Mouse (Mus musculus) cerebellum, adult (tissue): ENCODE measurements at regions not wholly inside any gene's neighbourhood (a gene's known extent, or its start where the extent isn't known, plus 50 kb on each side); places are given as distances from the start of the nearest gene placed in this dataset.

ENCODE experiments used
- ATAC-seq: cut with Nextera tagmentation; 2 replicates; pipeline ENCODE4 v1.9.2; 2017; ENCODE audit warnings: mild to moderate bottlenecking, moderate library complexity, mixed read lengths; ENCODE audit not compliant: insufficient number of reproducible peaks, low FRiP score, low TSS enrichment

GRCm38 (mm10) chr14:36819826-36820225 lies 148.8 kb downstream of the Ccser2 start:
- no peak for ATAC-seq

GRCm38 (mm10) chr14:36802418-36802817 lies 166.2 kb downstream of the Ccser2 start:
- ATAC-seq: no peak

GRCm38 (mm10) chr14:36799820-36800219 lies 168.8 kb downstream of the Ccser2 start:
- ATAC-seq: no peak

- ATAC-seq: no peak
Measured at GRCm38 (mm10) chr14:36781882-36782281, 186.7 kb downstream of the Ccser2 start.

GRCm38 (mm10) chr14:36778956-36779355 lies 189.6 kb downstream of the Ccser2 start:
- peak; percentile 74 for ATAC-seq

- no peak for ATAC-seq
Measured at GRCm38 (mm10) chr14:36774349-36774748, 194.2 kb downstream of the Ccser2 start.

GRCm38 (mm10) chr14:36764377-36764776 lies 204.2 kb downstream of the Ccser2 start:
- no peak for ATAC-seq

- no peak for ATAC-seq
Measured at GRCm38 (mm10) chr14:36756056-36756455, 212.5 kb downstream of the Ccser2 start.

- ATAC-seq: no peak
Measured at GRCm38 (mm10) chr14:36748130-36748883, 220.3 kb downstream of the Ccser2 start.

- ATAC-seq: no peak
Measured at GRCm38 (mm10) chr14:36731095-36731494, 237.5 kb downstream of the Ccser2 start.

- no peak for ATAC-seq
Measured at GRCm38 (mm10) chr14:36726092-36726491, 242.5 kb downstream of the Ccser2 start.

GRCm38 (mm10) chr14:36715684-36716083 lies 252.9 kb downstream of the Ccser2 start:
- no peak for ATAC-seq

- peak; percentile 83 for ATAC-seq
Measured at GRCm38 (mm10) chr14:36696993-36697392, 271.6 kb downstream of the Ccser2 start.

- ATAC-seq: no peak
Measured at GRCm38 (mm10) chr14:36691958-36692357, 276.6 kb downstream of the Ccser2 start.

GRCm38 (mm10) chr14:36691018-36691417 lies 277.6 kb downstream of the Ccser2 start:
- no peak for ATAC-seq

- ATAC-seq: no peak
Measured at GRCm38 (mm10) chr14:36658678-36659263, 309.8 kb downstream of the Ccser2 start.

- no peak for ATAC-seq
Measured at GRCm38 (mm10) chr14:36658193-36658592, 310.4 kb downstream of the Ccser2 start.

GRCm38 (mm10) chr14:36652982-36653557 lies 315.5 kb downstream of the Ccser2 start:
- ATAC-seq: peak; percentile 40; the same call in 1 of the 2 replicates

- ATAC-seq: no peak
Measured at GRCm38 (mm10) chr14:36651053-36651735, 317.4 kb downstream of the Ccser2 start.

GRCm38 (mm10) chr14:36646649-36647048 lies 321.9 kb downstream of the Ccser2 start:
- no peak for ATAC-seq

GRCm38 (mm10) chr14:36646237-36646636 lies 322.3 kb downstream of the Ccser2 start:
- ATAC-seq: no peak
